Mouse (Mus musculus) frontal cortex, postnatal 25 days (tissue): ENCODE results near the gene Emx1.
"Not testable (repeated sequence)": the region's sequence is repeated elsewhere in the genome, so short reads cannot be mapped to it uniquely, and the experiment has no call there.

Experiments used
- DNase-seq, 2 experiments: peaks; one replicate each; pipeline ENCODE4 v3.0.0; 2022; ENCODE audit warnings: low spot score in 2 of 2

Gene Emx1

GRCm38 (mm10) chr6:85187340-85188211, at the start of gene Emx1:
Gene Emx1, plus strand, starts transcription at chr6:85187438.
- DNase-seq: peak in 1 of 2 experiments; percentile 57

DNA sequence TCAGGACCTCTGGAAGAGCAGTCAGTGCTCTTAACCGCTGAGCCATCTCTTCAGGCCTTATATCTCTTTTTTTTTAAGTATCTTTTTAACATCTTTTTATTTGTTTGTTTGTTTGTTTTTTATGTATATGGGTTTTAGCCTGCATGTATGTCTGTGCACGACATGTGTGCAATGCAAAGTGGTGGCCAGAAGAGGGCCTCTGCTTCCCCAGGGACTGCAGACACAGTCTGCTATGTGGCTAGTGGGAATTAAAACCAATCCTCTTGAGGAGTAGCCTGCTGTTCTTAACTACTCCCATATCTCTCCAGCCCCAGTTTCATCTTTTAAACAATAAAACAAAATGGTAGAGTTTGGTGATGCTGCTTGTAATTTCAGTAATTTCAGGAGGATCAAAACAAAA, 47.7 kb upstream of the Emx1 start:
- no peak for DNase-seq

- peak in 1 of 2 experiments; percentile 32 for DNase-seq
These were observed 46.2 kb upstream of the Emx1 start for GRCm38 (mm10) chr6:85141013-85141412.

DNA sequence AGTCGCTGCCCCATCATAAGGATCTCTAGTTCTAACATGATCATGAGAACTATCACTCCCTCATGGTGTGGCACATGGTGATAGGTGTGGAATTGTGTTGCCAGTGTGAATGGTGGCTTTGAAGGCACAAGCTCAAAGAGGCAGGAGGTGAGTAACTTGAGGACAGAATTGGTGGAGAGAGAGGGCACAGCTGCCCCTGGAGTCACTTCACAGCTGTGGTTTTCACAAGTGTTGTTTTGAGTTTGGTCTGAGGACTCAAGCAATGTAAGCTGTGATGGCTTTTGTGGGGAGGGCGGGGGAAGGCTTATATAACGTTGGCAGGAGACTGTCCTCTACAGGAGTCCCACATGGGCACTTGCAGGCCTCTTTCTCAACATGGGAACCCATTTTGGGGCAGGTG, 42.8 kb upstream of the Emx1 start:
- DNase-seq: no peak

- no peak for DNase-seq
These were observed 39.6 kb upstream of the Emx1 start for GRCm38 (mm10) chr6:85147636-85148035.

DNA sequence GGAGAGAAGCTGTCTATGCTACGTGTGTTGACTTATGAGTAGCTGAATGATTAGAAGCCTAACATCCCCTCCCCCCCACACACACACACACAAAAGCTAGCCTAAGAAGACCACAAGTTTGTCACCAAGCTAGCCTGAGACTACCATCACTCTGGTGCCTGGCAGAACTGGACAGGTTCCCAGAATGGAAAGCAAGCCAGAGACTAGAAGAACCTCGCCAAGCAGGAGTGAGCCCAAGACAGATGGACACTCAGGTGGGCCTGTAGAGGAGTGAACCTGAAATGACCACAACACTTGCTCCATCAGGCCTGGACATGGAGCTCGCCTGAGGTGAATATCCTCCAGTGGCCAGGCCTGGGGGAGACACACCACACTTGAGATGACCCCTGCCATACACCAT, 36.9 kb upstream of the Emx1 start:
- DNase-seq: no peak

DNA sequence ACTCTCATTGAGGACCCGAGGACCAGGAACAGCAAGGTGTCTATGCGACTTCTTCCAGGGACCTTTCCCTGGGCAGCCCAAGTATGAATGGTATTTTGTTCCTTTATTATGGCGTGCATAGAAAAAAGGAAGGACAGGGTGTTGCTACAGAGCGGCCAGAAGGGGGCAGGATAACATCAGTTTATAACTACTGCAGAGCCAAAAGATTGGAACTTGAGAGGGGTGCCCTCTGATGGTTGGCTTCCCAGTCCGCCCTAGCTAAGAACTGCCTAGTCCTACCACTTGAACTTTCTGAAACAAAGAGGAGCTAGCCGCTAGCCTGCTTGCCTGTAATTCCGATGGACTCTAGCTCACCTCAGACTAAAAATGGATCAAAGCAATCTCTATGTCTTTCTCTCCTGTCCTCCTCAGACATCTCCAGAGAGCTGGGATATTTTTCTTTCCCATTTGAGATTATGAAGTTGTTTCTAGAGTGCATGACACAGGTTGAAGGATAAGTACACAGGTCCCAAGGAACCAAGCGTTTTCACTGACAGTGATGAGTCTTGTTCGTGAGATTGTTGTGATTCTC, 33.2 kb upstream of the Emx1 start:
- DNase-seq: peak; percentile 34 to 60

DNA sequence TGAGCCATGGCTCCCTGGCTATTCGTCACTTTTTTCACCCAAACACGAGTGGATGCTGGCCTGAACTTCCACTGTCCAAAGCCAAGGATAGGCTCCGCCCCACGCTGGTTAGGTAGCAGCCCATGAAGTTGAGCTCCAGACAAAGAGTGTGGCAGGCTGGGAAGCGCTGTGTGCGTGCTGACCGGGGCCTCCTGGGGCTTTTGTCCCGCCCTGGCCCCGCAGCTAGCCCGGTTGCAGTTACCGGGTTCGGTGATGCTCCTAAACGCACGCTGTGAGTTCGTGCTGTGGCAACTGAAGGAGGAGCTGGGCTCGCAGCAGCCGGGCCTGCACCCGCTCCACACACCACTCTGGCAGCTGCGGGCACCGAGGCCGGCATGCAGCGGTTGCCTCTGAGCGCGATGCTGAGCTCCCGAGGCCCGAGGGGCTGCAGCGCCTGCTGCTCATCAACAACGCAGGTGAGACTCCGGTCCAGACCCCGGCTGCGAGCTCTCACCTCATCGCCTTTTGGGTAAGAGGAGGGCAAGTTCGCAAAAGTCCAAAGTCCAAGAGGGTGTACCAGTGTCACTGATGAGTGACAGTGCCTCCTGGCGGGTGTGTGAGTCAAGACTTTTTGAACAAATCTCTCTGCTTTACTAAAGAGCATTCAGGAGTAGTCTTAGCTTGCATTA, 32.2 kb upstream of the Emx1 start:
- DNase-seq: no peak

GRCm38 (mm10) chr6:85156551-85156950, 30.7 kb upstream of the Emx1 start:
- DNase-seq: not testable (repeated sequence)

- not testable (repeated sequence) for DNase-seq
These were observed 29.0 kb upstream of the Emx1 start for GRCm38 (mm10) chr6:85158040-85158804.

GRCm38 (mm10) chr6:85159092-85159760, 28.0 kb upstream of the Emx1 start:
- peak; percentile 46 to 53 for DNase-seq

- peak; percentile 73 to 80 for DNase-seq
These were observed 26.9 kb upstream of the Emx1 start for GRCm38 (mm10) chr6:85160201-85160923.

- no peak for DNase-seq
These were observed 21.8 kb upstream of the Emx1 start for GRCm38 (mm10) chr6:85165440-85165921.

GRCm38 (mm10) chr6:85179569-85179968, 7.7 kb upstream of the Emx1 start:
- DNase-seq: no peak

DNA sequence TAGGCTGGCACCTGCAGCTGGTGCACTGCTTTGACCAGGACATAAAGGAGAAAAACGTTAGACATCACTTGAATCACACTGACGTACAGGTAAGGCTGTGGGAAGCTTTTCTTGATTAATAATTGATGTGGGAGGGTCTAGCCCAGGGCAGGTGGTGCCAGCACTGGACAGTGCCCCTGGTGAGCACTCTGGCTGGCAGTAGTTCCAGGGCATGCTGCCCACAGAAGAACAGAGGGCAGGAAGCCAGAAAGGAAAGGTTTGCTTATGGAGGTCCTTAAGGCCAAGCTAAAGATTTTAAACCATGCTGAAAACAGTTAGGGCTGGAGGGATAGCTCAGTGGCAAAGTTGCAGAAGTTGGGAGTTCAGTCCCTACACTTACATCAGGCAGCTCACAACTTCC, 7.2 kb upstream of the Emx1 start:
- no peak for DNase-seq

DNA sequence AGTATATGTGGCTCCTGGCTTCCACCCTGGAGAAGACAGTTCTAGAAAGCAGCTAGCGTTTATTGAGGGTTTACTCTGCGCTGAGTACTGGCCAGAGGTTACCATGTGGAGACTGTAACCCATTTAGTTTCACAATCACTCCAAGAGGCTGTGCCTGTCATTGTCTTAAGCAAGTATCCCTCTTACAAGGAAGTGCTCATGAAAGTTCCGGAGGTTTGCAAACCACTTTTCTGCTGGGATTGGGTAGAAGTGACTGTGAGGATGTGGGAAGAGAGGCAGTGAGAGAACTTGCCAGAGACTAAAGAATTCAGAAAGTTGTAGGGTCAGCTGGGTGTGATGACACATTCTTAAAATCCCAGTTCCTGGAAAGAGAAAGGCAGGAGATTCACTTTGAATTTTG, 3.3 kb upstream of the Emx1 start:
- no peak for DNase-seq

GRCm38 (mm10) chr6:85186033-85186743, 1.1 kb upstream of the Emx1 start:
- DNase-seq: no peak

- no peak for DNase-seq
These were observed 536 bp upstream of the Emx1 start for GRCm38 (mm10) chr6:85186744-85187059.

DNA sequence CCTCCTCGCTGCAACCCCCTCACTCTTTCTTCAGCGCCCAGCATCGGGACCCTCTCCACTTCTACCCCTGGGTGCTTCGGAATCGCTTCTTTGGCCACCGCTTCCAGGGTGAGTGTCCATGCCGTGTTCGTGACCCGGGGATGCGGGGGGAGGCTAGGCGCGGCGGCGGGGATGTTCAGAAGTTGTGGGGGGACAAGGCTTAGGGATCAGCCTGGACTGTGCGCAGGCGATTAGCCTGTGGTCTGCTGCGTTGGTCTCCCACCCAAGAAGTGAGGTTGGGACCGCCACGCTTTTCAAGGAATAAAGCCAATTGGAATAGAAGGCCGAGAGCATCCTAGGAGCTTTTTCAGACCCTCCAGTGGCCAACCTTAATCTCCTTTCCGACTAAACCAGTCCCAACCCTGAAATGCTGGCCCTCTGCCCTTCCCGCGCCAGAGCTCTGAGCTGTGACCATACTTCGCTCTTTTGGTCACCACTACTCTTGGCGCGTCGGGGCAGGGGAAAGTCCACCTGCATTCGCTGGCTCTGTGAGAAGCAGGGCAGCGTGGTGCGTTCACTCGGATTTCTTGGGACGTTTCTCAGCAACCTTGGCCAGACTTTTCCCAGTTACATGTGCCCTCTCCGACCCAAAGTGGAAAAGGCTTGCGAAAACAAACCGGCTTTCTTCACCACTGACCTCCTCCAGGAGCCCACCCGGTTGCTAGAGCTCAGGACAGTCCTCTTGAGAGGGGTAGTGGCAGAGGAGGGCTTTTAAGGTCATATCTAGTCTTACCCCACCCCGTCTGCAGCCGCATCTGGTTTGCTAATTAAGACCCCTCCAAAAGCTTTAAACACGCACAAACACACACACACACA, 1.2 kb downstream of the Emx1 start:
- DNase-seq: no peak
